Mouse (Mus musculus) urinary bladder, postnatal 25 days (tissue): ENCODE measurements at regions not wholly inside any gene's neighbourhood (a gene's known extent, or its start where the extent isn't known, plus 50 kb on each side); places are given as distances from the start of the nearest gene placed in this dataset.
"Not testable (repeated sequence)": the region's sequence is repeated elsewhere in the genome, so short reads cannot be mapped to it uniquely, and the experiment has no call there.

Source experiments
- DNase-seq: peaks from one replicate; pipeline ENCODE4 v3.0.0; 2022; ENCODE audit warnings: low spot score

DNA sequence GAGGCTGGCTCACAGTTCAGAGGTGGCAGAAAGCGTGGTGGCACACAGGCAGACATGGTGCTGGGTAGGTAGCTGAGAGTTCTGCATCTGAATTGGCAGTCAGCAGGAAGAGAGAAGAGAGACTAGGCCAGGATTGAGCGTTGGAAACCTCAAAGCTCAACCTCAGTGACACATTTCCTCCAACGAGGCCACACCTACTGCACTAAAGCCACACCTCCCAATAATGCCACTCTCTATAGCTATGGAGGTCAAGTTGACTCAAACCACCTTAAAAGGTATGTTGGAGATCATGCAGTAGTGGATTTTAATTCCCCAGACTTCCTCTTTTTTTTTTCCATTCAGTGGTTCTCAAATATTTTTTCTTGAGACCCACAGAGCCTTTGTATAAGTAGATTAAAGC lies 57.1 kb downstream of the Ccdc54 start:
- no peak for DNase-seq

DNA sequence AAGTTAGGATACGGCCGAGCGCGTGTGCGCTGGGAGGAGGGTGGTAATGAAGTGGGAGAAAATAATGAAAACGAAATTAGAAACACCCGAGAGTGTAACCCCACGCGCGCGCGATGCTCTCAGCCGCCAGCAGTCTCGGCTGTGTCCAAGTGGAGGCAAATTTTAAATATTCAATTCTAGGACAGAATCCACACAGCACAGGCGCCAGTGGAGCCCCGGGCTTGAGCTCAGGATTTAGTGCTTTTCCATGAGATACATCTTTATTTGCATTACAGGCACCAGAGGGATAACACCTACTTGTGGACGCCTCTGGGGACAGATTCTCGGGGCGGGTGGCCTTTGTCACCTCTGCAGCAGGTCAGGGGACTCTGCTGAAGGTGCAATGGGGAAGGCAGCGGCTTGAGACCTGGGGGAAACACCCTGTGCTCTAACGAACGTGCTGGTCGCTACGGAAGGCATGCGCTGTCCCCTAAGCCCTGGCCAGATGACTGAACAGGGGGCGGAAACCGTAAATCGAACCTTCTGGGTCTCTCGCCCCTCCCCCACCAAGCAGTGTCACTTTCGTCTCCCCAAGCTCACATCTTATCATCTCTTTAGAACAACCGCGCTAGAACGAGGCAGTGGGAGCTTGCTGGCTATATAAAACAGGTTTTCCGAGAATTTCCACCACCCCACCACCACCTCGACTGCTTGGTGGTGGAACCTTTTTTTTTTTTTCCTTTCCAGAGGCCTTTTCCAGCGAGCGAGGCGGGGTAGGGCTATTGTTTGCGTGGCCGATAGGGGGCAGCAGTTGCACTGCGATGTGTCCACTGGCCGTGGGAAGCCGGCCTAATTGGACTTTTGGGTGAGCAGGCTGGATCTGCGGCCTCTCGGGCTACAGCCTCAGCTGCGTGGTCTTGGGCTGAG lies 61.2 kb downstream of the Ccdc54 start:
- peak; percentile 87 for DNase-seq

DNA sequence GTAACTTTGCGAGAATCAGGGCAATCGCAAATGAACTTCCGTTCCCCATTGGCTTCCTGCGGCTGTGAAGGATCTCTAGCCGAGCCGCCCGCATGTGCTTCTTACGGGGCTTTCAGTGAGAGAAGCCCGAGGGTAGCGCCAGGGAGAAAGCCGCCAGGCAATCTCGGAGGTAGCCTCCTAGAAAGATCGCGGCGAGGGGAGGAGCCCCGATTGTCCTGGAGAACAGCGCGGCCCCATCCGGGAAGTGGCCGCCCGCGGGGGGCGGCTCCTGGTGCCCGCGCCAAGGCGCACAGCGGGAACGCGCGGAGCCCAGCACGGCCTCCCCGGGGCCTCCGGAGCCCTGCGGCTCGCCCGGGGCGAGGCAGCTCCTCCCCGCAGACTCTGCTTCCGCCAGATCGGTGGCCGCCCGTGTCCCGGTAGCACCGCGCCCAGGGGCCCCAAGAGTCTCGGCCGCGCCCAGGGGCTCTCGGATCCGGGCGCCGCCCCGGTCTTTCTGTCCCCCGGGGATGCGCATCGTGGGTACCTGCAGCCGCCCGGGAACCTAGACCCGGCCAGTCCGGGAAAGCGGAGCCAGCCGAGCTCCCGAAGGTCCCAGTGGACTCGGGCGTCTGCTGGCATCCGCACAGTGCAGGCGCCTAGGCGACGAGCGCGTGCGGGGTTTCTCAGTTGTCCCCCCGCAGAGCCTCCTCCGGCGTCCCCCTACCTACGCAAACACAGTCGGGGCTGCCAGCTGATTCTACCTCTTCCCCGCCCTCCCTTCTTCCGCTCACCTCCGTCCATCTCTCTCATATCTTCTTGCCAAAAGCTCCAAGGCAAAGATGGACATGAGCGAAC lies 62.1 kb downstream of the Ccdc54 start:
- peak; percentile 66 for DNase-seq

DNA sequence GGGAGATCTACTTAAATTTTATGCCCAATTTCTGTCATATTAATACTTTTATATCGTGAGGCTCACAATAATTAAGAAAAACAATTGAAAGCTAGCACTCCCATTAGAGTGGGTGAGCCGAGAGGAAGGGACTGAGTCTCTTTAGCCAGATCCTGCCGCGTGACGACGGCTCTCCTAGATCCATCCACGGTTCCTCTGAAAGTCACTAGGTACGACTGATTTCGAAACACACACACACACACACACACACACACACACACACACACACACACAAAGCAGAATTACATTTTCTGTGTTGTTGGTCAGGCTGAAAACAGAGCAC lies 62.6 kb downstream of the Ccdc54 start:
- no peak for DNase-seq

DNA sequence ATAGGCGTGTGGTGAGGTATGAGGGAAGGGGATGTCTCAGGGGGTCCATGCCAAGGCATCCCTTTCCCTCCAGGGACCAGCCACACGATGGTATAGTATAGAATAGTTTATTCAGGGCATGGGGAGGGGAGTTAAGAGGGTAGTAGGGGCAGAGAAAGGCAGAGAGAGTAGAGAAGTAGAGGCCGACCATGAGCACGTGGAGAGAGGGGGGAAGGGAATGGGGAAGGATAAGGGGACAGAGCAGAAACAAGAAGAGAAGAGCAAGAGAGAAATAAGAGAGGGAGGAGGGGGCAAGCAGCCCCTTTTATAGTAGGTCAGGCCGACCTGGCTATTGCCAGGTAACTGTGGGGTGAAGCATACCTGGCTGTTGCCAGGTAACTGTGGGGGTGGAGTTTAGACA lies 64.0 kb downstream of the Ccdc54 start:
- not testable (repeated sequence) for DNase-seq

DNA sequence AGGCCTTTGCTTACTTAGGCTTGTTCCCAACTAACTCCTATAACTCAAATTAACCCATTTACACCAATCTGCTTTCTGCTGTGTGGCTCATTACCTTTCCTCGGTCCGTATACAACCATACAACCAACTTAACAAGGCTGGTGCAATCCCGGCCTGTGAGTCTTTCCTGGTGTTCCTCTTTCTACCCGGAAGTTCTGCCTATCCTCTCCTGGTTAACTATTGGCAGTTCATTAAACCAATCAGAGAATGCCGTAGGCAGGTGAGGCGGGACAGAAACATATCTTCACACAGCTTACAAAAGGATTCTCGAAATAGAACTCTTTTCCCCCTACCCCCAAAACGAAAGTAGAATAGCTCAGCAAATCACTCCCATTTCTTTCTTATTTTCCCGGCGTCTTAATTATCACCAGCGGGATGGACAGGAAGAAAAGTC lies 65.0 kb downstream of the Ccdc54 start:
- DNase-seq: no peak

DNA sequence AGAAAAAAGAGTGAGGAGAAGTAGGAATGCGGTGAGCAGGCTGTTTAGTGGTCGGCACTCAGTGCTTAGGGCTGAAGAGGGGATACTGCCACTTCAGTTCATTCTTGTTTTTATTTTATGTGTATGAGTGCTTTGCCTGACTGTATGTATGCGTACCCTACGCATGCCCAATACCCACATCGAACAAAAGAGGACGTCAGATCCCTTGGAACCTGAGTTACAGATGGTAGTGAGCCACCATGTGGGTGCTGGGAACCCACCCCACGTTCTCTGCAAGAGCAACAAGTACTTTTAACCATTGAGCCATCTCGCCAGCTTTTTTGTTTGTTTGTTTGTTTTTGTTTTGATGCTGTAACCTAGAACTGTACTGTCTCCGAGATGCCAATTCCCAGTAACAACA lies 65.5 kb downstream of the Ccdc54 start:
- no peak for DNase-seq

DNA sequence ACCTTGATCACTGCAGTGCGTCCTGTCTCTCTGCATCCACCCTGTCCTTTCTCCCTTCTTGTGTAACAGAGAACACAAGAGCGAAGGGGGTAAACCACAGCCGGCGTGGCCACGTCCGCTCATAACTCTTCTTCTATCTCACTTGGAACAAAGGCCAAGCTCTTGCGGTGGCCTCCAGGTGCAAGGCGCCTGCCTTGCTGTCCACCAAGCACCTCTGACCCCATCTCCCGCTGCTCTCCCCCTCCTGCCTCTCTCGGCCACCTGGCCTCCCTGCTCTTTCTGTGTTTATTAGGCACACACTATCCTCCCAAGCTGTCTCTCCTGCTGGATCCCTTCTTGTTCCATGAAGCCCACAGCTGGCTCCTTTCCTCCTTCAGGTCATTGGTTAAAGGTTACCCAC lies 71.3 kb downstream of the Ccdc54 start:
- DNase-seq: no peak

DNA sequence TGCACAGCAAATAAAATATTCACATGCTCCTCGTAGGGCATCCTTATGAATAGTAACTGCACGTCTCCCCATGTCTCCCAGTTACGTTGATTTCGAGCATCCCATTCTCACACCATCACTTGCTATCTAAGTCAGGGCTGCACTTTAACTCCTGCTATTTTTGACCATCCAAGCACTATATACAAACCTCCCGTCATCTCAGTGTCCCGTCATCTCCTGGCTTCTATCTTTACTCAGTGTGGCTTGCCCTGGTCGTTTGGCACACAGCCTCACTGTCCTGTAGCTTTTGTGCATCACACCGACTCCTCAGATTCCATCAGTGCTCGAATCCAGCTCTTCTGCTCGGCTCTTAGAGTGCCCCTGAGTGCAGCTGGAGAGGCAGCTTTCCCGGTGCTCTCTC lies 74.4 kb downstream of the Ccdc54 start:
- no peak for DNase-seq

DNA sequence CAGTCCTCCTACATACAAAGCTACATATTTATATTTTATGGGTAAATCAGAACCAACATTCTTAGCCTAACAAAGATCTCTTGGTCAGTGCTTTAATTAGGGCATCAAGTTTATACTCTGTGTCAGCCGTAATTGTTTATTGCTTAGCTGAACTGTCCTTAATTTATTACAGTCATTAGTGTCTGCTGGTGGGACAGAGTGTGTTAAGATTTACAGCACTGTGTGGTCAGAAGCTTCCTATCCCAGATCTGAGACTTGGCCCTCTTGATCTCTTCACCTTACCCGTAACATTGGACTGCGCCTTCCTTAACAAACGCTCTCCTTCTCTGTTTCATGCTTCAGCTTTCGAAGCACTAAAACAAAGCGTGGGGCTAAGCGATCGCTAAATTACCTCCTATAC lies 75.9 kb downstream of the Ccdc54 start:
- DNase-seq: no peak

DNA sequence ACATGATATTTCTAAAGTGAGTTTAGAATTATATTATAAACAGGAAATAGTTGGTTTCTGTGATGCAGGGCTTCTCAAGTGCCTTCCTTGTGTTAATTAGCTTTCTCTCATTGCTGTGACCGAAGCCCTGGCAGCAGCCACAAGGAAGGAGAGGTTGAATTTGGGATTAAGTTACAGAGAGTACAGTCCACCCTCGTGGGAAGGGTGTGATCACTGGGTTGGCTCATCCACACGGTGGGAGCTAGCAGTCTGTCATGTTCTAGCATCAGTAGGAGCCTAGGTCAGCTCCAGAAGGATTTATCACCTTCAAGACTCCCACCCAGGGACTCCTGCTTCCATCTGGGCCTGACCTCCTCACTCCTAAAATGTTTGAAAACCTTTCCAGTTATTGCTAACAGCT lies 78.9 kb downstream of the Ccdc54 start:
- no peak for DNase-seq

DNA sequence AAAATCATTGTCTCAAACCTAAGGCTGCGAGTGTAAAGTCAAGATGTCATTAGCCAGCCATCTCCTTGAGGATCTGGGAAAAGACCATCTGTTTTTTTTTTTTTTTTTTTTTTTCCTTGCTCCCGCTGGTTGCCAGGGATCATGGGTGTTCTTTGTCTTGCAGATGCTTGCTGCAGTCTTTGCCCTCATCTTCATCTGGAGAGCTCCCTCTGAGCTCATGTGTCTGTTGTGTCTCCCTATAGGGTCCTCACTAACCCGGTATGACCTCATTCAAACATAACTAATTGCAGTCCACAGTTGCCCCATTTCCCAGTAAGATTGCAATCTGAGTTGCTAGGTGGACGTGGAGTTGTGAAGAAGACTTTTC lies 77.3 kb upstream of the Bbx start:
- no peak for DNase-seq

DNA sequence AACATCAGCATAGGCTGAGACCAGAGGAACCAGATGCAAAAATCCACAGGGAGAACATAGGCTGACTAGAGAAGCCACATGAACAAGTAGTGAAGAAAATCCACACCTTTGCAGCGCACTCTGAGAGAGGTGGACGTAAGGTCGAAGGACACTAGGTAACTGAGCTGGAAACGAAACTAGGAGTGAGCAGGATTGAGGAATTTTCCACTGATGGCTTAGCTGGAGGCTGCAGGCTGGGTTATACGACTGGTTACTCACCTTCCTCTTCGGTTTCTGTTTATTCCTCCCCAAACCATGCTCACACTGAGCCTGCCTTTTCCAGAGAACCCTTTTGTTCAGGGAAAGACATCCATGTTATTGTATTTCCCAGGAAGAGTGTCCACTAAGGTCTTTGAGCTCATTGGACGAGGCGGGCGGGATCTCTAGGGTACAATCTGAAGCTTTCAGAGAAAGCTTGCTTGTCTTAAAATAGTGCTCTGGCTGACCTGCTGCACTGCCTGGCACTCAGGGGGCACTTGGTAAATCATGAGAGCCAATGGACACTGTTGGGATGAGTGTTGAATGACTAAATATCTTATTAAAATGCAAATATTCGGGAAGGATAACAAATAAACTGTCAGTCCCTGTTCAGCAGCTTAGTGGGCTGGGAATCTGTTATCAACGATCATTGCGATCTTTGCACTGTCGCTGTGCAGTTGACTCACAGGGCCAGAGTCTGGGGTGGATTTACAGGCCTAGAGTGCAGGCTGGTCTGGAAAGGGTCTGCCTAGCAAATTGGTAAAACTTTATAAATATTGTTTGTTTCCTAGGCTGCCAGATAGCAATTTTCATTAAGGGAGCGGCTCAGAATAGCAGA lies 76.7 kb upstream of the Bbx start:
- DNase-seq: no peak

DNA sequence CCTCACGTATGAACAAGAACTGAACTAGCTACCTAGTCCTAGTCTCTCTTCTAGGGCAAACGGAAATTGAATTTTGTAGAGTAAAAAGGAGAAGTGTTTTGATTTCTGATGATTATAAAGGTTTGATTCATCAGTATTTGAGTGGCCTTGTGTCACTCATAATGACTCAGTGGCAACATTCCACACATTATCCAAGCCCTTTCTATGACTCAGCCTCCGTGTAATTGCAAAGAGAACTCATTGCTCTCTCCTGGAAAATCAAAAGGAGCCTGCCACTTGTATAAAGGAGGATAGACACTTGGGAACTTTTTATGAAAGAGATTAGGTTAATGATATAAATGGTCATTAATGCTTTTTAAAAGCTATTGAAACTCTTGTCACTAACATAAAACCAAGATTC lies 72.4 kb upstream of the Bbx start:
- DNase-seq: no peak

DNA sequence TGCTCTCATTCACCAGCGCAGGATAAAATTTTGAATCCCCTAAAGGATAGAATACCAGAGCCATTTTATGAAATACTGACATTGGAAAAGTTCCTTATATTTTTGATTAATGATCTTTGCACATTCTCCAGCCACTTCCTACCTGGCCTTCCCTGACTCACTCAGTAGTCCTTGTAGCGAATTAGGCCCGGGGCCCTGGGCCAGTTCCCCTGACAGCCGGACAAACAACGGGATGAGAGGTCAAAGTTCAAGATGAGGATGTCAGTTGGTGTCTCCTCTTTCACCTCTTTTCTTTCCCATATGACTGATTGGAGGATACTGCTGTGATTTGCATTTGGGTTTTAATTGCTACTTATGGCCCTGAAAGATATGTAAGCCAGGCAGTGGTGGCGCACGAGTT lies 66.7 kb upstream of the Bbx start:
- no peak for DNase-seq

DNA sequence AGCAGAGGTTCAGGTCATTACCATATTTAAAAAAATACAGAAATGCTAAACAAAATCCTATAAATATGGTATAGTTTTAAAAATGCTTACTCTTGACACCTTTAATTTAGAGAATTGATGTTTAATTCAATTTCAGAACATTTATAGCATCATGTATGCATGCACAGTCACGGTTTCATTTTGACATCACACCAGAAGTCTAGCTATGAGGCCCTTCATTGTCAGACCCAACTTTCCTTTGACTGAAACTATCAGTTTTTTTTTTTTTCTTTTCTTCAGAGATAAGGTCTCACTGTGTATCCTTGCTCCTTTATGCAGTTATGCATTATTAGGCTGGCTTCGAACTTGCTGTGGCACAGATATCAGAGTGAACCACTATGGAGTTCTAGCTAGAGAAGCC lies 61.5 kb upstream of the Bbx start:
- no peak for DNase-seq

DNA sequence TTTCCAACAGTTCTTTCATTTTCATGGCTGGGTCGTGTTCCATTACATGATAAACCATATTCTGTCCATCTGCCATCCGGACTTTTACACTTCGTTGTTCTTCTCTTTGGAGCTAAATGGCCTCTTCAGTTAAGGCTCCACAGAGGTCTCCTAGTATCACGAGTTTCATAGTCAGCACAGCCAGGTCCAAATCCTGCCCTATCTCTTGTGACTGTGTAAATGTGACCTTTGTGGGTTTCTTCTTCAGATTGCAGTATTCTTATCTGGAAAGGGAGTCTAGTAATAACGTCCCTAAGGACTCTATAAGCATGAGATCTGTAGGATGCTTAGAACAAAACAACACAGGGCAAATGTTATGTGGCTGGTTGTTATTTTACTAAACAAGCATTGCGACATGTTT lies 57.1 kb upstream of the Bbx start:
- DNase-seq: no peak

DNA sequence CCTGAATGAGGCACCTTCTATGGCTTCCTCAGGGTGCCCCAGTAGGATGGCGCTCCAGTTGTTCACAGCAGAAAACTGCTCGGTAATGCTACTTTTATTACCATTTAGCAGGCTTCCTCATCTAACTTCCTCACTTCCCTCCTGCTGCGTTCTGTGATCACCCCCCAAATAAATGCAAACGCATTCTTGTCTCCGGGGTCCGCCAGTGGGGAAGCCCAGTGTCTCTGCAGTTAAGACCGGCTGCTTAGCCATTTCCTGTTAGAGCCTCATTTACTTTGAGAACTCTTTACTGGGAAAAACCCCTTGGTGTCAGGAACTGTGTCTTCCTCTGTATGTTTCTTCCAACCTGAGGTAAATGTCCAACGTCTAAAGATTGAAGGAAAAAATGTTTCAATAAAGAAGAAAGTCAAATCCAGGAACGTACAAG lies 50.2 kb upstream of the Bbx start:
- DNase-seq: no peak
